Mouse (Mus musculus): ENCODE measurements around the gene Spag6. TPM values are rescaled to one million over a fixed set of nuclear protein-coding genes. Genes with fewer than 3 reads are reported as not detected.

The Spag6 gene
- polyA plus RNA-seq, 1 experiment from 2014 or later = not detected

Other genes with a start within 250 kb of the Spag6 start
- 80.2 and 90.3 TPM in 2 replicates for gene Commd3, start 21.6 kb upstream of the Spag6 start, polyA plus RNA-seq (2015; fragmentation: Nextera tagmentation; extraction: Ambion mirVana)
- 3.4 and 4.1 TPM in 2 replicates for gene Bmi1, start 17.0 kb upstream of the Spag6 start, polyA plus RNA-seq (2015; fragmentation: Nextera tagmentation; extraction: Ambion mirVana)

Data from liver, embryonic 16.5 days (tissue).